Mouse (Mus musculus) erythroblast, embryonic 14.5 days (primary cell): Measurements from ENCODE around the gene BC053393.

ENCODE experiments used
- GATA1 ChIP-seq: IDR thresholded peaks from 2 replicates; pipeline ENCODE4 v1.6.1; 2012; ENCODE audit warnings: low read length, inconsistent platforms, mixed read lengths
- TAL1 ChIP-seq: IDR thresholded peaks from 3 replicates; pipeline ENCODE4 v1.6.1; 2012; ENCODE audit warnings: low read length, inconsistent platforms, mixed read lengths

DNA sequence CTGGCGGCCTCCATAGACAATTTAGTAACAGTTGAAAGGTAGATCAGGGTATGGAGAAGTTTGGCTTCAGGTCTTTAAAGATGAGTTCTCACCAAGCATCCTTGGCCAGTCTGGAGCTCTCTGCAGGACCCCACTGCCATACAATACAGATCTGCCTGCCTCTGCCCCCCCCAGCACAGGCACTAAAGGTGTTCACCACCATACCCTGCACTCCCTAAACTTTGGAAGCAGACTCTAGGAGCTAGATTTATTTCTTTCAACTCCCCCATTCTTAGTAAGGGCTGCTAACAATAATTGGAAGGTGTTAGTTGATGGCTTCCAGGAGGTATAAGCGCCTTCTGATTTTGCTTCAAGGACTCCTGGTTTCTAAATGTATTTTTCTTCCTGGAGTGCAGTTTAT is 27.8 kb upstream of the BC053393 start:
- TF ChIP-seq GATA1 (no peak), TAL1 (no peak)
